Mouse (Mus musculus) hindbrain, embryonic 13.5 days (tissue): Measurements from ENCODE around the gene Osbpl3. TPM values are rescaled to one million over a fixed set of nuclear protein-coding genes. Genes with fewer than 3 reads are reported as not detected.
A peak's percentile ranks its signal among the peaks of the same experiment; 100 is the strongest.

ENCODE experiments used
- ATAC-seq: fragments of 200-750 bp; cut with Nextera tagmentation; 2 replicates; pipeline ENCODE4 v1.8.0; 2017; ENCODE audit warnings: moderate TSS enrichment; ENCODE audit not compliant: low FRiP score
- H3K27ac ChIP-seq: fragments of 300-500 bp; sonication (generic); 2 replicates; pipeline ENCODE4 v1.5.1; 2015; ENCODE audit warnings: inconsistent platforms, mild to moderate bottlenecking, moderate library complexity
- H3K27me3 ChIP-seq: fragments of 300-500 bp; sonication (generic); 2 replicates; pipeline ENCODE4 v1.6.1; 2015; ENCODE audit warnings: mild to moderate bottlenecking, inconsistent platforms
- H3K36me3 ChIP-seq: fragments of 300-500 bp; sonication (generic); 2 replicates; pipeline ENCODE4 v1.6.1; 2015; ENCODE audit warnings: mild to moderate bottlenecking, inconsistent platforms
- H3K4me1 ChIP-seq: fragments of 300-500 bp; sonication (generic); replicated peaks from 2 replicates; pipeline ENCODE4 v1.6.1; 2015; ENCODE audit warnings: inconsistent platforms
- H3K4me2 ChIP-seq: fragments of 300-500 bp; sonication (generic); 2 replicates; pipeline ENCODE4 v1.6.1; 2015; ENCODE audit warnings: inconsistent platforms, mild to moderate bottlenecking, moderate library complexity
- H3K4me3 ChIP-seq: fragments of 300-500 bp; sonication (generic); 2 replicates; pipeline ENCODE4 v1.5.1; 2015; ENCODE audit warnings: mild to moderate bottlenecking, inconsistent platforms
- H3K9ac ChIP-seq: fragments of 300-500 bp; sonication (generic); 2 replicates; pipeline ENCODE4 v1.6.1; 2015; ENCODE audit warnings: mild to moderate bottlenecking, inconsistent platforms
- H3K9me3 ChIP-seq: fragments of 300-500 bp; sonication (generic); 2 replicates; pipeline ENCODE4 v1.6.1; 2016; ENCODE audit warnings: inconsistent platforms
- WGBS: fragments of 180-500 bp; shearing (Covaris S2); methylation state at CpG from one replicate; pipeline ENCODE4 v1.1.7; 2015; 5-methylcytosine and 5-hydroxymethylcytosine counted together
- polyA plus RNA-seq: library from polyadenylated mRNA; unstranded; fragments of >200 nt; fragmentation: Nextera tagmentation; extraction: Ambion mirVana; gene quantifications from 2 replicates; pipeline ENCODE4 v1.2.1, GENCODE M21; 2015

Osbpl3 gene
- polyA plus RNA-seq, 1 experiment from 2014 or later = 4.8 TPM

DNA sequence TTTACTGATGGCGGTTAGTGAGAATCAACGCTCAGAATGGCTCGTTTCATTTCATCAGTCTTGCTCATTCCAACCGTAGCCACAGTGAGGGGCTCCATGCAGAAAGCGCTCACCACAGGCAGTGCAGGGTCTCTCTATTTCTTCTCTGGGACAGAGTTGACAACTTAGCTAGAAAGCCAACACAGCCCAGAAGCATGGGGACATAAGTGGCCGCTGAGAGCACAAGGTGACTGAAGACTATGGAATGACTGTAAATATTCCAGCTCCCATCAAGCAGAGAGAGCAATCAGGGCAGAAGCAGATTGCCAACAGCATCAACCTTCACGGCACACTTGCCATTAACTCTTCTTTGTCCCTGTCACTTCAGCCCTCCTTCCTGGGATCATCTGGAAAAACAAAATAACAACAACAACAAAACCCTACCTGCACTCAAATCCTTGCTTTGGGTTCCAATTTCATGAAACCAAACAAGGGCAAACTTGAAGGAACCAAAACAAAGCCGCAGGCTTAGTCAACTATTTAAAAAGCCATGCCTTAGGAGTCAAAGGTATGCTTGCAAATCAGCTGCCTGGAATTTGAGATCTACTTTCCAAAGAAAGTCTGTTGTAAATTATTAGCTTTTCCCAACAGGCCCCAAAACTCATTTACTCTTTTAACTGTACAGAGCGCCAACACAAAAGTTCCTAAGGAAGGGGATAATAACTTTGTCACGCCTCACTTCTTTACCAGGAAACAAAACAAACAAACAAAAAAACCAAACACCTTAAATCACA, 36.3 kb downstream of the Osbpl3 start:
- Histone ChIP-seq H3K9ac (no peak overlapping the region), H3K27ac (no peak overlapping the region), H3K4me1 (peaks cover 3% of the 10 kb centered on the region), H3K4me3 (no peak overlapping the region), H3K4me2 (no peak overlapping the region), H3K9me3 (no peaks in the 10 kb centered on the region; the same call in 1 of the 2 replicates), H3K27me3 (no peaks in the 10 kb centered on the region), H3K36me3 (no peaks in the 10 kb centered on the region)
- WGBS = 87% methylated on average over 10 of the region's 10 CpGs
- no peak for ATAC-seq

DNA sequence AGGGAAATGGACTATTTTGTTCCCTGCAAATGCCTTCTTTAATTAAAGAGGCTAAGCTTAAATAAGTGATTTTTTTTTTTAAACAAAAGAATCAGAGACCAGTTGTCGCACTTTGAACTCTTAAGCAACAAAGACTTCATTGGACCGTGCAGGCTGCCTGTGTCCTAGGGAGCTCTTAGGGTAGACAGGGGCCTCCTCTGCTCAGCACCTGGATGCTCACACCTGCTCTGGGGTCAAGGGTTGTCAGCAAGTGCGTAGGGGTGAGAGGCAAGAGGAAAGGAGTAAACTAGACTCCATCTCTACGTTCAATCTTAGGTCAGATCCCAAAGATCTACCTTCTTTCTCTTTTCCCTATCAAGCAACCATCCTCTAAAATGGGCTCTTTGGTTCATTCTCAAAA, 37.0 kb downstream of the Osbpl3 start:
- no peak overlapping the region for H3K4me3 ChIP-seq
- H3K27me3 ChIP-seq = no peaks in the 10 kb centered on the region
- WGBS = 88% methylated on average over 4 of the region's 4 CpGs
- H3K27ac ChIP-seq = no peak overlapping the region
- H3K4me2 ChIP-seq = no peak overlapping the region
- H3K36me3 ChIP-seq = no peaks in the 10 kb centered on the region
- peaks cover 11% of the 10 kb centered on the region for H3K4me1 ChIP-seq
- no peak overlapping the region for H3K9ac ChIP-seq
- no peak for ATAC-seq
- H3K9me3 ChIP-seq = no peaks in the 10 kb centered on the region; the same call in 1 of the 2 replicates

DNA sequence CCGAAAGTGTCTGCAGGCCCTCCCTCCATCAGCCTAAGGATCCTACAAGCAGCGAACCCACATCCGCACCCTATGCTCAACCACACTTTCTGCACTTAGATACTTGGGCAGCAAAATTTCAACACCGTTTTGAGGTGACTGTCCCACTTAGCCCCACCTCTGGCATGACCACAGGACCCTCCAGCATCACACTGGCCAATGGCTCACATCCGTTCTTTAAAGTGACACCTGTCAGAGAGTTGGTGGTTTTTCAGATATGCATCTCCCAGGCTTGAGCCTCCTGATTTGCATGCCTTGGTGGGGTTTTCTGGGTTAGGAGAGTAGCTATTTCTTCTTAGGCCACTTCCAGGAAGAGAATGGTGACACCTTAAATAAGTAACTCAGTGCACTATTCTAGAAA, 39.1 kb downstream of the Osbpl3 start:
- 95% methylated on average over 5 of the region's 5 CpGs for WGBS
- no peak for ATAC-seq

DNA sequence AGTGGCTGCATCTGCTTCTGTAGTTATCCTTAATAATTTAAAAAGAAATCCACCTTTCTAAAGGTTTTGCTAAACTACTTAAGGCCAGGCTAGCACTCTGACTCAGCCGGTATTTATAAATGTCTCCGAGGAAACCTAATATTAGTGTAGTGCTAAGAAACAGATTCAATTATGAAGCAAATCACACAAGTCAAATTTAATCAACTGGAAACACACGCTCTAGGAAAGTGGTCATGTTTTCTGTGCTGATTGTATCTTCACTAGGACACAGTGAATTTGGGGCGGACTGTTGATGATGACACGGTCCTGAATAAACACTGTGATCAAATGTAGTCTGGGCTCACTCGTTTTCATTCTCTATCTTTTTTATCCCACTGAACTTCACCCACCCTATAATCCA, 40.6 kb downstream of the Osbpl3 start:
- ATAC-seq = no peak
- H3K27ac ChIP-seq = no peak overlapping the region
- no peaks in the 10 kb centered on the region for H3K36me3 ChIP-seq
- H3K4me3 ChIP-seq = no peak overlapping the region
- H3K4me2 ChIP-seq = no peak overlapping the region
- H3K4me1 ChIP-seq = peaks cover 27% of the 10 kb centered on the region
- H3K9ac ChIP-seq = no peak overlapping the region
- no peaks in the 10 kb centered on the region; the same call in 1 of the 2 replicates for H3K9me3 ChIP-seq
- no peaks in the 10 kb centered on the region for H3K27me3 ChIP-seq
- 84% methylated on average over 6 of the region's 6 CpGs for WGBS

More for the DNA sequence above, 39.1 kb downstream of the Osbpl3 start:
- Histone ChIP-seq H3K27ac (no peak overlapping the region), H3K9me3 (no peaks in the 10 kb centered on the region; the same call in 1 of the 2 replicates), H3K4me3 (no peak overlapping the region), H3K4me2 (no peak overlapping the region), H3K27me3 (no peaks in the 10 kb centered on the region), H3K4me1 (peaks cover 21% of the 10 kb centered on the region), H3K9ac (no peak overlapping the region), H3K36me3 (no peaks in the 10 kb centered on the region)

- H3K36me3 ChIP-seq = no peaks in the 10 kb centered on the region
- no peaks in the 10 kb centered on the region for H3K27me3 ChIP-seq
- H3K9me3 ChIP-seq = no peaks in the 10 kb centered on the region; the same call in 1 of the 2 replicates
- 69% methylated on average over 6 of the region's 6 CpGs for WGBS
- no peak overlapping the region for H3K27ac ChIP-seq
- no peak overlapping the region for H3K9ac ChIP-seq
- no peak for ATAC-seq
- no peak overlapping the region for H3K4me3 ChIP-seq
- H3K4me2 ChIP-seq = no peak overlapping the region
- peaks cover 27% of the 10 kb centered on the region for H3K4me1 ChIP-seq
Observed at GRCm38 (mm10) chr6:50414547-50414946, 41.5 kb downstream of the Osbpl3 start.

DNA sequence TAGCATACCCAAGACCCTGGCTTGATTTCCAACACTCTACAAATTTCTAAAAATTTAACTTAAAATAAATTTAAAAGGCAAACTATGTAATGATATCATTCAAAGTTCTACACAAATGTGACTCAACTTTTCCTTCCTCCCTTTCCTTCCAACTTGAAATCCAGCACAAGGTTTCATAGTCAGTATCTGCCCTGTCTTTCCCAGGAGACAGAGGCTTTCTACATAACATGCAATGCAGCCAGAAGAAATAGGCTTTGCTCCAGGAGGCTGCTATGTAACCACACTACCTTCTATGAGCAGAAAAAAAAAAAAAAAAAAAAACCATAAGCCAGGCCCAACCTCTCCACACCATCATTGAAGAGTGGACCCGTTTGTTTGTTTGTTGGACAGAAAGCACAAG, 42.6 kb downstream of the Osbpl3 start:
- Histone ChIP-seq H3K4me1 (peaks cover 27% of the 10 kb centered on the region), H3K9ac (no peak overlapping the region), H3K36me3 (no peaks in the 10 kb centered on the region), H3K4me3 (no peak overlapping the region), H3K27me3 (no peaks in the 10 kb centered on the region), H3K4me2 (no peak overlapping the region), H3K27ac (no peak overlapping the region), H3K9me3 (no peaks in the 10 kb centered on the region; the same call in 1 of the 2 replicates)
- ATAC-seq = no peak
- WGBS = 100% methylated on average over 1 of the region's 1 CpGs

- 11% methylated on average over 4 of the region's 4 CpGs for WGBS
- Histone ChIP-seq H3K4me2 (no peak overlapping the region), H3K4me3 (no peak overlapping the region), H3K36me3 (no peaks in the 10 kb centered on the region), H3K9me3 (no peaks in the 10 kb centered on the region; the same call in 1 of the 2 replicates), H3K9ac (no peak overlapping the region), H3K4me1 (peaks cover 27% of the 10 kb centered on the region), H3K27me3 (no peaks in the 10 kb centered on the region), H3K27ac (peak overlapping the region; percentile 3; the same call in 1 of the 2 replicates)
- ATAC-seq = peak; percentile 82
Observed at GRCm38 (mm10) chr6:50412174-50412573, 43.8 kb downstream of the Osbpl3 start.

DNA sequence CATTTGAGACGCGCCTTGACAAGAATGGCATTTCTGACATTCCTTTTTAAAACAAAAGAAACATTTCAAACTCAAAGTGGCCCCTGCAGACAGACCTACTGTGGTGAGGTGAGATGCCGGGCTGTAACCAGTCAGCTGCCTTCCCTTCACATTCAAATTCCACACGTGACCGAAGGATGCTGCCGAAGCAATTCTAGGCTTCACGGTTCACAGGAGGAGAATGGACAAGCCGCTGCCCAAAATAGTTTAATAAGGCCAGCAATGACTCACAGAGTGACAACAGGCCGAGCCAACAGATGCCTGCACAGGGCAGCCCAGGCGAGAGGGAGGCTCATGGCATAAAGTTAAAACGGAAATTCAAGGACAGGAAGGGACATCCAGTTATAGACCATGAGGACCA, 51.3 kb downstream of the Osbpl3 start:
- no peak for ATAC-seq
- Histone ChIP-seq H3K27me3 (no peaks in the 10 kb centered on the region), H3K9me3 (no peaks in the 10 kb centered on the region), H3K27ac (no peak overlapping the region), H3K4me2 (no peak overlapping the region), H3K9ac (no peak overlapping the region), H3K4me3 (no peak overlapping the region), H3K36me3 (no peaks in the 10 kb centered on the region), H3K4me1 (peaks cover 5% of the 10 kb centered on the region; the same call in 1 of the 2 replicates)
- WGBS = 39% methylated on average over 11 of the region's 11 CpGs

- no peak for ATAC-seq
- H3K27ac ChIP-seq = no peak overlapping the region
- no peaks in the 10 kb centered on the region for H3K36me3 ChIP-seq
- H3K9me3 ChIP-seq = no peaks in the 10 kb centered on the region
- H3K27me3 ChIP-seq = no peaks in the 10 kb centered on the region
- no peak overlapping the region for H3K4me3 ChIP-seq
- peaks cover 5% of the 10 kb centered on the region; the same call in 1 of the 2 replicates for H3K4me1 ChIP-seq
- WGBS = 88% methylated on average over 4 of the region's 4 CpGs
- no peak overlapping the region for H3K9ac ChIP-seq
- H3K4me2 ChIP-seq = no peak overlapping the region
Observed at GRCm38 (mm10) chr6:50403524-50403923, 52.5 kb downstream of the Osbpl3 start.

DNA sequence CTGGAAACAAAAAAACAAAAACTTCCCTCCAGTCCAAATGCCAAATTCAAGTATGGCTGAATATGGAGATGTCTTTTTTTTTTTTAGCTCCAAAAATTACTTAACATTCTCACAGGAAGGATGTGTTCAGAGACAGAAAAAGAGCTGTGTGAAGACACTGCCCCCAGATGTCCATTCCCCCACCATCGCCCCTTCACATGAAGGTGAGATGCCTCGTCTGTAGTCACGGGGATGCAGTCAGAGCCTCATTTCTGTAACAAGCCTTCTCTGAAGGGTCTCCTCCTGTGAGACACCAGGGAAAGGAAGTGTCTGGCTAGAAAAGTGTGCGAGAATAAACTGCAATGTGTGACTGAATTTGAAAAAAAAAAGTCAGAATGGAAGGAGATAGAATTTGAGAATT, 53.1 kb downstream of the Osbpl3 start:
- Histone ChIP-seq H3K4me1 (peaks cover 5% of the 10 kb centered on the region; the same call in 1 of the 2 replicates), H3K9ac (no peak overlapping the region), H3K9me3 (no peaks in the 10 kb centered on the region), H3K27ac (no peak overlapping the region), H3K36me3 (no peaks in the 10 kb centered on the region), H3K4me2 (no peak overlapping the region), H3K4me3 (no peak overlapping the region), H3K27me3 (no peaks in the 10 kb centered on the region)
- no peak for ATAC-seq
- WGBS = 85% methylated on average over 4 of the region's 4 CpGs

- H3K9ac ChIP-seq = no peak overlapping the region
- no peaks in the 10 kb centered on the region for H3K9me3 ChIP-seq
- no peak overlapping the region for H3K4me2 ChIP-seq
- no peak overlapping the region for H3K27ac ChIP-seq
- WGBS = 89% methylated on average over 6 of the region's 6 CpGs
- ATAC-seq = no peak
- no peak overlapping the region for H3K4me3 ChIP-seq
- peaks cover 5% of the 10 kb centered on the region; the same call in 1 of the 2 replicates for H3K4me1 ChIP-seq
- no peaks in the 10 kb centered on the region for H3K27me3 ChIP-seq
- H3K36me3 ChIP-seq = no peaks in the 10 kb centered on the region
Observed at GRCm38 (mm10) chr6:50400234-50400633, 55.8 kb downstream of the Osbpl3 start.

- Histone ChIP-seq H3K4me2 (no peak overlapping the region), H3K9me3 (no peaks in the 10 kb centered on the region), H3K27me3 (no peaks in the 10 kb centered on the region), H3K27ac (no peak overlapping the region), H3K4me1 (peaks cover 1% of the 10 kb centered on the region; the same call in 1 of the 2 replicates), H3K36me3 (no peaks in the 10 kb centered on the region), H3K9ac (no peak overlapping the region), H3K4me3 (no peak overlapping the region)
- 68% methylated on average over 7 of the region's 7 CpGs for WGBS
- no peak for ATAC-seq
Observed at GRCm38 (mm10) chr6:50399427-50400195, 56.4 kb downstream of the Osbpl3 start.
